Mouse (Mus musculus): ENCODE measurements around the gene Epha7. TPM values are rescaled to one million over a fixed set of nuclear protein-coding genes. Genes with fewer than 3 reads are reported as not detected.

The Epha7 gene
- polyA plus RNA-seq, 1 experiment from 2014 or later = 47.9 TPM

GRCm38 (mm10) chr4:28850388-28850787 is 37.5 kb downstream of the Epha7 start:
- 86% methylated on average over 2 of the region's 2 CpGs for WGBS
- Histone ChIP-seq H3K9me3 (no peaks in the 10 kb centered on the region), H3K36me3 (replicated peaks) (peaks cover 4% of the 10 kb centered on the region; the same call in 1 of the 2 replicates), H3K4me1 (no peaks in the 10 kb centered on the region), H3K27ac (no peak overlapping the region), H3K27me3 (ENCODE audit: poor library complexity, severe bottlenecking) (no peaks in the 10 kb centered on the region), H3K4me3 (no peak overlapping the region)
- DNase-seq (ENCODE audit: extremely low spot score, low spot score) = no peak

DNA sequence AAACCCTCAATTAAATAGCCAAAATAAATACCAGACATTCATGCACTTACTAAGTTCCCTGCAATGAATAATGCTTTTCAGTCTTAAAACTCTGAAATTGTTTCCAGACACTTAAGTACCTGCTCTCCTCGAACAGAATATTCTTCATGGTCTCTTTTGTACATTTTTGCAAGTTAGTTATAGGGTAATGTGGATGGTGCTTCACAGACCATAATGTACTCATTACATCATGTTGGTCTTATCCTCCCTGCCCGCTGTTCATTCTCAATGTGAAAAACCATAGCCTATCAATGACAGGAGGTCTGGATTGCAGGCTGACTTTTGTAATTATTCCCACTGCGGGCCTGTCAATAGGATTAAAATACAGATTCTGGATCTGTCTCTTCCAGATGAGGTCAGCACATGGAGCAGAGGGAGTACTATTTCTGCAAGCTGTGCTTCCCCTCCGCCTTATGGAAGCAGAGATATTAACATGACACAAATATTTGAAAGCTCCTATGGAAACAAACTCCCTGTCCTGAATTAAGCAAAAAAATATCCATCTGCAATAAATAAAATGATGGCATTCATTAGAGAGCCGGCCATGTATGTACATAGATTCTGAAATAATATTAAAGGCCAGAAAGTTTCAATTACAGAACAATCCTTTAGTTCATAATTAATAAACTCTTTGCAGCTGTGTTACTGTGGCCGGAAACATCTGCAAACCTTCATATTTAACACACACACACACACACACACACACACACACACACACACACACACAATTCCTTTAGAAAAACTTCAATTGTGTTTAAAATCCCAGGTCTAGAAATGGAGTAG is 50.1 kb downstream of the Epha7 start:
- Histone ChIP-seq H3K9me3 (no peaks in the 10 kb centered on the region), H3K36me3 (replicated peaks) (no peaks in the 10 kb centered on the region), H3K4me1 (peaks cover 9% of the 10 kb centered on the region), H3K27ac (no peak overlapping the region), H3K27me3 (ENCODE audit: poor library complexity, severe bottlenecking) (no peaks in the 10 kb centered on the region), H3K4me3 (no peak overlapping the region)
- DNase-seq (ENCODE audit: extremely low spot score, low spot score) = no peak
- 84% methylated on average over 6 of the region's 6 CpGs for WGBS

DNA sequence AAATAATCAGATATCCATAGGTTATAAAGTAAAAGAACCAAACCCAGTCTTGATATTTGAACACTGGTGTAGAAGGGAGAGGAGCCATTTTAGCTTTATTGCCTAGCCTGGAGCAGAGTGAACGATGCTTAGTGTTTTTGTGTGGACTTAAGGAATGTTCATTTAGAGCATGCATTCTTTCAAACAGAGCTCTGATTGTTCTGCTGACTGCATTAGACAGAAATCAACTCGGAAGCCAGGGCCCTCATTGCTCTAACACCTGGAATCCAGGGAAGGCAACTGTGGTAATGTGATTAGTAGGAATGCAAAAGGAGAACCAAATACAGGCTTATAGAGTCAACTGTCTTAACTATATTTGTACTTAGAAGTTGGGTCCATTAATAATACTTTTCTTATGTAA is 53.5 kb downstream of the Epha7 start:
- no peaks in the 10 kb centered on the region for H3K27me3 ChIP-seq (ENCODE audit: poor library complexity, severe bottlenecking)
- no peaks in the 10 kb centered on the region for H3K9me3 ChIP-seq
- H3K36me3 ChIP-seq (replicated peaks) = peaks cover 6% of the 10 kb centered on the region
- no peak overlapping the region for H3K4me3 ChIP-seq
- H3K4me1 ChIP-seq = peaks cover 15% of the 10 kb centered on the region
- 15% methylated on average over 2 of the region's 2 CpGs for WGBS
- H3K27ac ChIP-seq = no peak overlapping the region
- no peak for DNase-seq (ENCODE audit: extremely low spot score, low spot score)

- DNase-seq (ENCODE audit: extremely low spot score, low spot score) = no peak
- no peaks in the 10 kb centered on the region for H3K27me3 ChIP-seq (ENCODE audit: poor library complexity, severe bottlenecking)
- no peak overlapping the region for H3K27ac ChIP-seq
- H3K4me3 ChIP-seq = no peak overlapping the region
- WGBS = 94% methylated on average over 11 of the region's 11 CpGs
- H3K4me1 ChIP-seq = peaks cover 6% of the 10 kb centered on the region; the same call in 1 of the 2 replicates
- no peaks in the 10 kb centered on the region for H3K9me3 ChIP-seq
- peaks cover 33% of the 10 kb centered on the region for H3K36me3 ChIP-seq (replicated peaks)
These were observed 58.7 kb downstream of the Epha7 start for GRCm38 (mm10) chr4:28871615-28872014.

GRCm38 (mm10) chr4:28881271-28882044 is 68.5 kb downstream of the Epha7 start:
- WGBS = 45% methylated on average over 5 of the region's 5 CpGs
- Histone ChIP-seq H3K9me3 (no peaks in the 10 kb centered on the region), H3K4me1 (peaks cover 17% of the 10 kb centered on the region), H3K36me3 (replicated peaks) (no peaks in the 10 kb centered on the region), H3K27me3 (ENCODE audit: poor library complexity, severe bottlenecking) (no peaks in the 10 kb centered on the region), H3K4me3 (no peak overlapping the region), H3K27ac (no peak overlapping the region)
- DNase-seq (ENCODE audit: extremely low spot score, low spot score) = no peak

GRCm38 (mm10) chr4:28889630-28890029 is 76.7 kb downstream of the Epha7 start:
- WGBS = 93% methylated on average over 5 of the region's 5 CpGs
- Histone ChIP-seq H3K27ac (no peak overlapping the region), H3K4me3 (no peak overlapping the region), H3K36me3 (replicated peaks) (no peaks in the 10 kb centered on the region), H3K27me3 (ENCODE audit: poor library complexity, severe bottlenecking) (no peaks in the 10 kb centered on the region), H3K9me3 (no peaks in the 10 kb centered on the region), H3K4me1 (no peaks in the 10 kb centered on the region)
- no peak for DNase-seq (ENCODE audit: extremely low spot score, low spot score)

GRCm38 (mm10) chr4:28890102-28890501 is 77.2 kb downstream of the Epha7 start:
- Histone ChIP-seq H3K27me3 (ENCODE audit: poor library complexity, severe bottlenecking) (no peaks in the 10 kb centered on the region), H3K9me3 (no peaks in the 10 kb centered on the region), H3K27ac (no peak overlapping the region), H3K4me1 (no peaks in the 10 kb centered on the region), H3K36me3 (replicated peaks) (no peaks in the 10 kb centered on the region), H3K4me3 (no peak overlapping the region)
- DNase-seq (ENCODE audit: extremely low spot score, low spot score) = no peak
- WGBS = 81% methylated on average over 3 of the region's 3 CpGs

- no peaks in the 10 kb centered on the region for H3K9me3 ChIP-seq
- H3K36me3 ChIP-seq (replicated peaks) = no peaks in the 10 kb centered on the region
- no peak for DNase-seq (ENCODE audit: extremely low spot score, low spot score)
- 92% methylated on average over 7 of the region's 7 CpGs for WGBS
- H3K4me1 ChIP-seq = no peaks in the 10 kb centered on the region
- no peaks in the 10 kb centered on the region for H3K27me3 ChIP-seq (ENCODE audit: poor library complexity, severe bottlenecking)
- H3K27ac ChIP-seq = no peak overlapping the region
- H3K4me3 ChIP-seq = no peak overlapping the region
These were observed 82.5 kb downstream of the Epha7 start for GRCm38 (mm10) chr4:28895480-28895879.

- 96% methylated on average over 4 of the region's 4 CpGs for WGBS
- H3K27ac ChIP-seq = no peak overlapping the region
- H3K27me3 ChIP-seq (ENCODE audit: poor library complexity, severe bottlenecking) = no peaks in the 10 kb centered on the region
These were observed 86.4 kb downstream of the Epha7 start for GRCm38 (mm10) chr4:28899373-28899772.

GRCm38 (mm10) chr4:28899783-28900182 is 86.9 kb downstream of the Epha7 start:
- Histone ChIP-seq H3K4me3 (no peak overlapping the region), H3K9me3 (no peaks in the 10 kb centered on the region), H3K27me3 (ENCODE audit: poor library complexity, severe bottlenecking) (no peaks in the 10 kb centered on the region), H3K36me3 (replicated peaks) (no peaks in the 10 kb centered on the region), H3K4me1 (peaks cover 12% of the 10 kb centered on the region; the same call in 1 of the 2 replicates), H3K27ac (no peak overlapping the region)
- 95% methylated on average over 11 of the region's 11 CpGs for WGBS
- DNase-seq (ENCODE audit: extremely low spot score, low spot score) = no peak

More at GRCm38 (mm10) chr4:28899373-28899772, 86.4 kb downstream of the Epha7 start:
- Histone ChIP-seq H3K36me3 (replicated peaks) (no peaks in the 10 kb centered on the region), H3K9me3 (no peaks in the 10 kb centered on the region), H3K4me1 (peaks cover 12% of the 10 kb centered on the region; the same call in 1 of the 2 replicates), H3K4me3 (no peak overlapping the region)
- no peak for DNase-seq (ENCODE audit: extremely low spot score, low spot score)

- no peak overlapping the region for H3K27ac ChIP-seq
- no peaks in the 10 kb centered on the region for H3K9me3 ChIP-seq
- 89% methylated on average over 5 of the region's 5 CpGs for WGBS
- DNase-seq (ENCODE audit: extremely low spot score, low spot score) = no peak
- H3K4me3 ChIP-seq = no peak overlapping the region
- H3K27me3 ChIP-seq (ENCODE audit: poor library complexity, severe bottlenecking) = no peaks in the 10 kb centered on the region
- H3K36me3 ChIP-seq (replicated peaks) = no peaks in the 10 kb centered on the region
- H3K4me1 ChIP-seq = peaks cover 12% of the 10 kb centered on the region; the same call in 1 of the 2 replicates
These were observed 88.6 kb downstream of the Epha7 start for GRCm38 (mm10) chr4:28901496-28901895.

- Histone ChIP-seq H3K9me3 (no peaks in the 10 kb centered on the region), H3K27ac (no peak overlapping the region), H3K27me3 (ENCODE audit: poor library complexity, severe bottlenecking) (no peaks in the 10 kb centered on the region), H3K4me1 (peaks cover 16% of the 10 kb centered on the region; the same call in 1 of the 2 replicates), H3K4me3 (no peak overlapping the region), H3K36me3 (replicated peaks) (no peaks in the 10 kb centered on the region)
- WGBS = 85% methylated on average over 4 of the region's 4 CpGs
- DNase-seq (ENCODE audit: extremely low spot score, low spot score) = no peak
These were observed 89.2 kb downstream of the Epha7 start for GRCm38 (mm10) chr4:28902004-28902704.
